Mouse (Mus musculus) spleen, adult 2 months (tissue): ENCODE results near the gene Vmn1r64.

ENCODE experiments used
- CTCF ChIP-seq: fragments of 200-500 bp; IDR thresholded peaks from 2 replicates; pipeline ENCODE4 v1.5.1; 2011; ENCODE audit warnings: mild to moderate bottlenecking, inconsistent platforms; ENCODE audit not compliant: insufficient read depth, insufficient read length, insufficient replicate concordance; ENCODE audit errors: extremely low read depth
- POLR2A ChIP-seq: fragments of 200-500 bp; IDR thresholded peaks from 2 replicates; pipeline ENCODE4 v1.6.1; 2011; ENCODE audit warnings: low read depth, low read length, inconsistent platforms

GRCm38 (mm10) chr7:5884442-5884841, at the start of gene Vmn1r64:
- TF ChIP-seq CTCF (no peak), POLR2A (no peak)
